20 mouse cellular contexts compared by ENCODE assay signal in genomic region chr14:62193371-62193770, GRCm38 (mm10).
DNase-seq lines count a peak whose midpoint lies in the region; ATAC-seq and TF ChIP-seq lines count a peak whose summit lies in the region.
"Had no signal": no experiment of that assay in that cellular context is flagged by ENCODE, and none has a peak within 500 bp of the region (broad histone marks: within the 10 kb centered on the region; RNA-seq: fewer than 3 reads in every experiment).

No protein-coding gene starts in this region.

- no peaks in the 10 kb centered on the region for H3K9me3 ChIP-seq in hindbrain, embryonic 10.5 days
- no peaks in the 10 kb centered on the region for H3K9me3 ChIP-seq in hindbrain, embryonic 13.5 days
- H3K9me3 ChIP-seq in CH12.LX (replicated peaks; ENCODE audit: low read length) = no peaks in the 10 kb centered on the region
- no peaks in the 10 kb centered on the region for H3K9me3 ChIP-seq in limb, embryonic 10.5 days (replicated peaks)
- no peaks in the 10 kb centered on the region for H3K9me3 ChIP-seq in forebrain, embryonic 15.5 days
- H3K9me3 ChIP-seq: heart, embryonic 15.5 days; liver, embryonic 15.5 days; midbrain, embryonic 15.5 days had no signal

- TF ChIP-seq POLR2A in CH12.LX (IDR thresholded peaks at IDR 0.05; ENCODE audit: low read depth, low read length) = no peak

- no peak for ATAC-seq in hindbrain, embryonic 13.5 days (ENCODE audit: low FRiP score)
- ATAC-seq in forebrain, embryonic 15.5 days (replicated peaks) = no peak
- ATAC-seq: forebrain, embryonic 16.5 days; midbrain, embryonic 15.5 days had no signal

- H3K4me2 ChIP-seq in hindbrain, embryonic 13.5 days = no peak overlapping the region
- H3K4me2 ChIP-seq in CH12.LX (ENCODE audit: insufficient read depth, low read depth, poor library complexity, severe bottlenecking) = no peak overlapping the region
- no peak overlapping the region for H3K4me2 ChIP-seq in forebrain, embryonic 15.5 days (replicated peaks)
- H3K4me2 ChIP-seq: heart, embryonic 15.5 days; liver, embryonic 15.5 days; midbrain, embryonic 15.5 days had no signal

- no peak for DNase-seq in hindbrain, embryonic 10.5 days (ENCODE audit: low spot score)
- peak; percentile 12 for DNase-seq in CH12.LX (ENCODE audit: extremely low read depth)
- no peak for DNase-seq in limb, embryonic 10.5 days (ENCODE audit: low spot score)
- peak; percentile 8 to 42 for DNase-seq in thymus, postnatal 10 days (ENCODE audit: low spot score in 2 of 2)
- DNase-seq in urinary bladder, postnatal 10 days (ENCODE audit: low spot score) = no peak
- no peak for DNase-seq in cerebellum, postnatal 25 days
- DNase-seq: adrenal gland, adult 8-10 months; cerebellum, postnatal 10 days; embryo, embryonic 11 days; gastrocnemius, adult 2 months; heart, adult 18-20 months; kidney, adult 2 months; layer of hippocampus, postnatal 36 days had no signal

- no peak for TF ChIP-seq EP300 in CH12.LX (IDR thresholded peaks at IDR 0.05; ENCODE audit: low read length)

- peaks cover 27% of the 10 kb centered on the region for H3K4me1 ChIP-seq in hindbrain, embryonic 10.5 days (replicated peaks)
- H3K4me1 ChIP-seq in hindbrain, embryonic 13.5 days (replicated peaks) = 0 out of 2 replicates have a peak, but pooled peaks cover 8% of the 10 kb centered on the region
- peaks cover 0 to 8% of the 10 kb centered on the region in 2 experiments; a peak in 2 of 4 replicates for H3K4me1 ChIP-seq in CH12.LX (ENCODE audit: control insufficient read depth in 1 of 2, insufficient read depth in 2 of 2)
- H3K4me1 ChIP-seq in limb, embryonic 10.5 days = peaks cover 25% of the 10 kb centered on the region
- H3K4me1 ChIP-seq in forebrain, embryonic 15.5 days = no peaks in the 10 kb centered on the region
- H3K4me1 ChIP-seq: liver, embryonic 15.5 days; midbrain, embryonic 15.5 days had no signal

- H3K36me3 ChIP-seq in hindbrain, embryonic 10.5 days = no peaks in the 10 kb centered on the region
- H3K36me3 ChIP-seq in hindbrain, embryonic 13.5 days = no peaks in the 10 kb centered on the region
- H3K36me3 ChIP-seq in CH12.LX (replicated peaks in 1 of 2; ENCODE audit: control insufficient read depth in 1 of 2, insufficient read depth in 1 of 2, low read length in 1 of 2) = no peaks in the 10 kb centered on the region
- H3K36me3 ChIP-seq in limb, embryonic 10.5 days = no peaks in the 10 kb centered on the region
- no peaks in the 10 kb centered on the region for H3K36me3 ChIP-seq in forebrain, embryonic 15.5 days
- H3K36me3 ChIP-seq: heart, embryonic 15.5 days; liver, embryonic 15.5 days; midbrain, embryonic 15.5 days had no signal

- in situ Hi-C loops in CH12.LX (cut with MboI; ENCODE audit: low pct_ligation_motif_present, low pct_unique_long_range_greater_than_20kb, low sequenced_read_pairs) = no loop called here

- H3K27me3 ChIP-seq in hindbrain, embryonic 10.5 days (ENCODE audit: insufficient read depth, poor library complexity, severe bottlenecking) = no peaks in the 10 kb centered on the region
- 0 out of 2 replicates have a peak, but pooled peaks cover 4% of the 10 kb centered on the region for H3K27me3 ChIP-seq in hindbrain, embryonic 13.5 days
- no peaks in the 10 kb centered on the region for H3K27me3 ChIP-seq in CH12.LX (replicated peaks)
- H3K27me3 ChIP-seq in limb, embryonic 10.5 days (ENCODE audit: low read depth, poor library complexity, severe bottlenecking) = no peaks in the 10 kb centered on the region
- H3K27me3 ChIP-seq in forebrain, embryonic 15.5 days = no peaks in the 10 kb centered on the region
- H3K27me3 ChIP-seq: heart, embryonic 15.5 days; liver, embryonic 15.5 days; midbrain, embryonic 15.5 days had no signal

- no peak for TF ChIP-seq RAD21 in CH12.LX (IDR thresholded peaks at IDR 0.05; ENCODE audit: low read depth, low read length)

- 45% methylated on average over 4 of the region's 4 CpGs for WGBS in hindbrain, embryonic 10.5 days
- WGBS in hindbrain, embryonic 13.5 days = 46% methylated on average over 4 of the region's 4 CpGs
- 40% methylated on average over 4 of the region's 4 CpGs for WGBS in limb, embryonic 10.5 days
- 42% methylated on average over 4 of the region's 4 CpGs for WGBS in forebrain, embryonic 15.5 days

- H3K9ac ChIP-seq in hindbrain, embryonic 13.5 days = no peak overlapping the region
- H3K9ac ChIP-seq in CH12.LX (ENCODE audit: insufficient read depth, low read depth) = no peak overlapping the region
- no peak overlapping the region for H3K9ac ChIP-seq in forebrain, embryonic 15.5 days (replicated peaks)
- H3K9ac ChIP-seq: heart, embryonic 15.5 days; liver, embryonic 15.5 days; midbrain, embryonic 15.5 days had no signal

- no peaks in the 10 kb centered on the region for H3K79me2 ChIP-seq in CH12.LX (replicated peaks; ENCODE audit: control insufficient read depth, extremely low read depth, insufficient read depth, poor library complexity, severe bottlenecking)

- H3K27ac ChIP-seq in hindbrain, embryonic 10.5 days = peak overlapping the region; percentile 17
- no peak overlapping the region for H3K27ac ChIP-seq in hindbrain, embryonic 13.5 days
- H3K27ac ChIP-seq in CH12.LX (ENCODE audit: insufficient read depth, low read depth) = no peak overlapping the region
- peak overlapping the region; percentile 62 for H3K27ac ChIP-seq in limb, embryonic 10.5 days
- no peak overlapping the region for H3K27ac ChIP-seq in forebrain, embryonic 15.5 days (replicated peaks)
- H3K27ac ChIP-seq: gastrocnemius, adult 2 months; heart, embryonic 15.5 days; liver, embryonic 15.5 days; midbrain, embryonic 15.5 days had no signal

- no peak overlapping the region for H3K4me3 ChIP-seq in hindbrain, embryonic 10.5 days
- no peak overlapping the region for H3K4me3 ChIP-seq in hindbrain, embryonic 13.5 days
- no peak overlapping the region for H3K4me3 ChIP-seq in CH12.LX (replicated peaks in 1 of 3; ENCODE audit: low read depth in 2 of 3, low read length in 2 of 3, poor library complexity in 1 of 3)
- H3K4me3 ChIP-seq in limb, embryonic 10.5 days = no peak overlapping the region
- H3K4me3 ChIP-seq in forebrain, embryonic 15.5 days = no peak overlapping the region
- H3K4me3 ChIP-seq: erythroblast, embryonic 14.5 days; gastrocnemius, adult 2 months; heart, embryonic 15.5 days; liver, embryonic 15.5 days; midbrain, embryonic 15.5 days had no signal

- dilution Hi-C loops in CH12.LX (cut with MboI; ENCODE audit: extremely low pct_ligation_motif_present, extremely low pct_unique_long_range_greater_than_20kb, low sequenced_read_pairs) = no loop called here

- no peak for TF ChIP-seq CTCF in CH12.LX (conservative IDR thresholded peaks at IDR 0.05 in 1 of 2, IDR thresholded peaks at IDR 0.05 in 1 of 2; ENCODE audit: low read depth in 2 of 2, low read length in 2 of 2)

TF ChIP-seq in CH12.LX, 34 proteins besides CTCF, POLR2A, EP300 and RAD21:
- TF ChIP-seq PAX5 (IDR thresholded peaks at IDR 0.05; ENCODE audit: low read length) (no peak), ZNF384 (IDR thresholded peaks at IDR 0.05; ENCODE audit: low read depth, low read length) (no peak), MYC (IDR thresholded peaks at IDR 0.05; ENCODE audit: low read depth, low read length) (no peak), BHLHE40 (IDR thresholded peaks at IDR 0.05; ENCODE audit: low read depth, low read length) (no peak), HCFC1 (IDR thresholded peaks at IDR 0.05; ENCODE audit: low read depth, low read length) (no peak), MXI1 (IDR thresholded peaks at IDR 0.05; ENCODE audit: low read depth, low read length) (no peak), RCOR1 (conservative IDR thresholded peaks at IDR 0.05; ENCODE audit: low read depth, low read length) (no peak), KAT2A (IDR thresholded peaks at IDR 0.05; ENCODE audit: insufficient replicate concordance, low read length) (no peak), CHD1 (IDR thresholded peaks at IDR 0.05; ENCODE audit: low read depth, low read length) (no peak), ETS1 (conservative IDR thresholded peaks at IDR 0.05; ENCODE audit: low read depth, low read length) (no peak), MAZ (IDR thresholded peaks at IDR 0.05; ENCODE audit: low read depth, low read length) (no peak), TBP (conservative IDR thresholded peaks at IDR 0.05; ENCODE audit: low read depth, low read length) (no peak), POLR2AphosphoS2 (IDR thresholded peaks at IDR 0.05; ENCODE audit: low read depth, low read length) (no peak), ZMIZ1 (IDR thresholded peaks at IDR 0.05; ENCODE audit: low read depth, low read length) (no peak), USF1 (IDR thresholded peaks at IDR 0.05; ENCODE audit: low read depth, low read length) (no peak), JUND (conservative IDR thresholded peaks at IDR 0.05; ENCODE audit: low read depth, low read length) (no peak), UBTF (IDR thresholded peaks at IDR 0.05; ENCODE audit: low read depth, low read length) (no peak), ZKSCAN1 (IDR thresholded peaks at IDR 0.05; ENCODE audit: borderline replicate concordance, low read depth, low read length) (no peak)

Comparison
In these comparisons a context has a peak if more than half of its experiments do, and no peak if none do; other contexts are left out.
1. H3K27ac ChIP-seq: peak in hindbrain, embryonic 10.5 days (single experiment) and limb, embryonic 10.5 days (single experiment); none in hindbrain, embryonic 13.5 days (single experiment), CH12.LX (single experiment) and forebrain, embryonic 15.5 days (single experiment).
2. DNase-seq: peak in CH12.LX (single experiment) and thymus, postnatal 10 days (2 of 2); none in hindbrain, embryonic 10.5 days (single experiment), limb, embryonic 10.5 days (single experiment), urinary bladder, postnatal 10 days (single experiment) and cerebellum, postnatal 25 days (0 of 2).